Mouse (Mus musculus) fat pad, adult 2 months (tissue): ENCODE measurements around the gene Kcnmb1.

Experiments used
- DNase-seq: peaks from one replicate; pipeline ENCODE4 v3.0.0-alpha.2; 2011; ENCODE audit warnings: low read depth, low spot score; ENCODE audit errors: extremely low read depth

Gene Kcnmb1

DNA sequence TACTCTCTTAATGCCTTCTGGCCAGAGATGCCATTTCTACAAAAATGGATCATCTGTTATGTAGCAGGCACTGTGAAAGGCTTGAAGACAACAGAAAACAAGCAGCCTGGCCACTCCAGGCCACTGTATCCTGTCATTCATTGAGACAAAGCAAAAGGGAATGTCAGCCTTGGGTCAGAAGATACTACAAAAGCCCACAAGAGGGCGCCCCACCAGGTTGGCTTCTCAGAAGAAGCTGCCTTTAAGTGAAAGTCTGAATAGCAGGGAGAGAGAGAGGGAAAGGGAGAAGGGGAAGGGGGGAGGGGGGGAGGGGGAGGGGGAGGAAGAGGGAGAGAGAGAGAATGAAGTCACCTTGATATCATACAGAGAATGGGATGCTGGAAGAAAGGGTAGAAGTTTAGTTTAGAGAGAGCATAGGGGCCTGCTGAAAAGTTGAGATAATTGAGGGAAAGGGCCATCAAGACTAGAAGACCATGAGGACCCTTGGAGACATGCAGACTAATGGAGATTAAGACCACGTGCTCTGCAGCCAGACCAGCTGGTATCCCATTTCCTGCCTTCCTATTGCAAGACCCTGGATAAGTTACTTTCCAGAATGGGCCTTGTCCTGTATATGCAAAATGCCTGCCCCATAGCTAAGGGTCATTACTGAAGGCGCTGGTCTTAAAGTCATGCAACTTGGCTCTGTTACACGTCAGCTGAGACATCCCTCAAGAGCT, 18.6 kb upstream of the Kcnmb1 start:
- no peak for DNase-seq

DNA sequence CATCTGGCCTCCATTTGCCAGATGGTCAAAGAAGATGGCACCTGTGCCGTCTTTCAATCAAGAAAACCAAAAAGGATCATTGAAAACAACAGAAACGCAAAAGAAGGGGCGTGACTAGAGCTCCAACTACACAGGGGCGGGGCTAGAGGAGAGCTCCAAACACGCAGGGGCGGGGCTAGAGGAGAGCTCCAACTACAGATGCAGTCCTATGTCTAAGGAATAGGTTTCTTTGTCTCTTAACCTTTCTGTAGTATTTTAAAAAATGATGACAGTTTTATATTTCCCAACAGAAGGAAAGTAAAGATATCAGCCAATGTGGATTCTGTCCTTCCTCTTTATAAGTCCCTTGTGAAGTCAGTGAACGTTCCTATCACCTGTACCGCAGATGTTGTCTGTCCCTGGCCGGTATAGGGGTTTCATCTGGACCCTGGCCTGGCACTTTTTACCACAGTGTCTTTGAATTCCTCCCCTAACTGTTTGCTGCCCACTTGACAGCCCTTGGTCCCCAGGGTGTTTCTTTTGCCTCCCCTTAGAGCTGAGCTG, 18.0 kb upstream of the Kcnmb1 start:
- no peak for DNase-seq

DNA sequence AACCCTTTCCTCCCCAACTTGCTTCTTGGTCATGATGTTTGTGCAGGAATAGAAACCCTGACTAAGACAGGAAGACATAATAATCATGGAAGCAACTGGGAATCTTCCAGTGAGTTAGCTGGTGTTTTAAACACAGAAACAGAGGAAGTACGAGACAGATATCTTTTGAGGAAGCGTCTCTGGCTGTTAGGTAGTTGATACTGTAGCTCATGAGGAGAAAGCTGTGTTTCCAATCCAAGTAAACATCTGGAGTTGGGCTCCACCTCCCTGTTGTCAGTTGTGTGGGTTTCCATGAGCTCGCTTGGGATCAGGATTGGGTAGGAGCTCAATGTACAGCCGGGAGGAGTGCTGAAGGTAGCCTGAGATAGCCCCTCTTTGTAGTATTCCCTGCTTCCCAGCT, 16.3 kb upstream of the Kcnmb1 start:
- no peak for DNase-seq

DNA sequence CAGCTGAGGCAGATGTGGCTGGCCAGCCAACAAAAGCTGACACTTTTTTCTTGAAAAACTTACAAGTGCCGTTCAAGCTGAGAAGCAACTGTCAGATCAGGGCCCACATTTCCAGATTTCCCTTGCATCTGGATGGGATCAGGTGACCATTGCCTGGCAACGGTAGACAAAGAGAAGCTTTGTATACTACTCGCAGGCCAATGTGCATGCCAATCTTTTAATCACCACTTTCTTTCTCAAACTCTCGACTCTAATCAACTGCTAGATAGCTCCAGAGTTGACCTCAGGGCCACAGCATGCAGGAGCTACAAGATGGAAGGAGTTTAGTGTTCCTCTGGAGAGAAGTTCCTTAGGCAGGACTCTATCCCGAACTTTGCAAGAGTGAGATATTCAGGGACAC, 11.7 kb upstream of the Kcnmb1 start:
- no peak for DNase-seq

DNA sequence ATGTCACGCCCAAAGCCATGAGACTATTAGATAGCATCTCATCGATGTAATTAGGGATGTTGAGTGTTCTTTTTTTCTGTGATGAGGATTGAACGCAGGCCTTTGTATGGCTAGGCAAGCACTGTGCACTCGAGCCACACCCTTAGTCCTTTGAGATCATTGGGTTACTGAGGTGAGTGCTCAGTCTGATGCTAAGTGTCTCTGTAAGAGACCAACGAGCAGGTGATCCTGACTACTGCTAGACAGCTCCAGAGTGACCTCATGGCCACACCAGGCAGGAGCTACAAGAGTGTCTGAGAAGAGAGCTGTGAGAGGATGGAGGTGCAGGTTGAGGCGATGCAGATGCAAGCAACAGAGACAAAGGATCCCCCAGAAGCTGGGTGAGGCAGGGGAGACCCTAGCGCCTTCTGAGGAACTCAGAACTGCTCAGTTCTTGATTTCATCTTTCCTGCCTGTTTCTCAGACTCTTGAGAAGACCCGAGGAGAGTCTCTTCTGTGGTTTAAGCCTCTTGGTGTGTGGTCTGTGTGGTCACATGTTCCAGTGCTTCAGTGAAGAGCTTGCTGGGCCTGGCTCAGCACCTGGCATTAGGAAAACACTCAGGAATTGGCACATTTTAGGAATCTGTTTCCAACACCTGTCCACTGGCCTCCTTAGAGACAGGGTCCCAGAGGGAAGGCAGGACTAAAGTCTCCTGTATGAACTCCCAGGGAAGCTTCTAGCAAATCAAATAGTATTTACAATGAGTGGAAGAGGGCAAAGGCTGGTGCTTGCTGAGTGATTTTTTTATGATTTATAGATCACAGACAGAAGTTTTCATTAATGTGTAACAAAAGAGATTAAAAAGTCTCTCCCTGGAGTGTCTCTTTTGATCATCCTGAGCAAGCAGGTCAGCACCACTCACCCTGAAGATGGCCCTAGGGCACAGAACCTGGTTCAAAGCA, 10.9 kb upstream of the Kcnmb1 start:
- no peak for DNase-seq

DNA sequence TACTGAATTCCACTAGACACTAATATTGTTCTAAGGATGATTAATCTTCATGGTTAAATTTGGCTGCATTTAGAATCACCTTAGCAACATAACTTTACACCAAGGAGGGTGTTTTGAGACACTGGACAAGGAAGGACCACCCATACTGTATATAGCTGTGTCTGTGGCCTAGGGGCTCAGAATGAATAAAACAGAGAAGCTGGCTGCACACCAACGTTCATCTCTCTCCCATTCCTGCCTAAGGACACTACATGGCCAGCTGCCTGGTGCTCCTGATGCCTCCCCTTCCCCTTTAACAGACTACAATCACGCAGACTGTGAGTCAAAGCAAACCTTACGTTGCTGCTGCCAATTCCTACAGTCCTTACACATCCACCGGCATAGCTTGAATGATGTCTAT, 6.8 kb upstream of the Kcnmb1 start:
- no peak for DNase-seq

DNA sequence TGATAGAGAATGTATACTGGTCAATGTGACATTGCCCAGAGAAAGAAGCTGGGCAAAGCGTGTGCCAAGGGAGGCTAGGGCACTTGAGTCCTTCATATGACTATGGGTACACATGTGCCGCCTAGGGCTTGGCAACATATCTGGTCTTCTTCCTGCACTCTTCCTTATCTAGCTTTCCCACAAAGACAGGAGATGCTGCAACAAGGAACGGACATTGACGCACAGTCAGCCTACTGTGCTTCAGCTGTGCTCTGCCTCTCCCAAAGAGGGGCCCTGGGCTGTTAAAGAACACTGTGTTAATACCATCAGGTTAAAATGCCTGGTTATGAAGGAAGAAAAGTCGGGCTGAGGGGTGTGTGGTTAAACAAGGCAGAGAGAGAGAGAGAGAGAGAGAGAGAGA, 6.2 kb upstream of the Kcnmb1 start:
- DNase-seq = no peak

DNA sequence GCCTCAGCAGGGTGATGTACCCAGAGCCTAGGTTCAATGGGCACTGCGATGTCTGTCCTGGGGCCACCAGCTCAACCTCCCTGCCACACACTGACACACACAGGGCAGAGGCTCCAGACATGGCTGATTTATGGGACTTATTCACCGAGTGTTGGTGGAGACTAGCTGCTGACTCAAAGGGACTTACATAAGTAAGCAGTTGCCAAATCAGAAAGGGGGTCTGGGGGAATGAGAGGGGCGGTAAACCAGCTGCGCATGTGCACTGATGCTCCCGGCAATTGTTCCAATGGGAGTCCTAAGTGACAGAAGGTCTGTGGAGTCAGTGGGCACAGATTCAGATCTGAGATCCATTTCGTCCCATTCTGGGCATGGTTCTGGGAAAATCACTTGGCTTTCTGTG, 5.2 kb upstream of the Kcnmb1 start:
- no peak for DNase-seq

DNA sequence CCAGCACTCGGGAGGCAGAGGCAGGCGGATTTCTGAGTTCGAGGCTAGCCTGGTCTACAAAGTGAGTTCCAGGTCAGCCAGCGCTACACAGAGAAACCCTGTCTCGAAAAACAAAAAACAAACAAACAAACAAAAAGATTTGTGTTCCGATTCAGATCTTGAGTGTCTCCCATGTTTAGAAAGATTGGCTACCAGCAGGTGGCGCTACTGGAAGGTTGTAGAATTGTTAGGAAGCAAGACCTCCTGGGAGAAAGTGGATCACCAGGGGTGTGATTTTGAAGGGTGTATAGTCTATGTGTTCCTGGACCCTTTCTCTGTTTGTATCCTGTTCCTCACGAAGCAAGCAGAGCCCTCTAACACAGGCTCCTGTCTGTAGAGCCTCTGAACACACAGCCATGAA, 4.1 kb upstream of the Kcnmb1 start:
- DNase-seq = no peak

DNA sequence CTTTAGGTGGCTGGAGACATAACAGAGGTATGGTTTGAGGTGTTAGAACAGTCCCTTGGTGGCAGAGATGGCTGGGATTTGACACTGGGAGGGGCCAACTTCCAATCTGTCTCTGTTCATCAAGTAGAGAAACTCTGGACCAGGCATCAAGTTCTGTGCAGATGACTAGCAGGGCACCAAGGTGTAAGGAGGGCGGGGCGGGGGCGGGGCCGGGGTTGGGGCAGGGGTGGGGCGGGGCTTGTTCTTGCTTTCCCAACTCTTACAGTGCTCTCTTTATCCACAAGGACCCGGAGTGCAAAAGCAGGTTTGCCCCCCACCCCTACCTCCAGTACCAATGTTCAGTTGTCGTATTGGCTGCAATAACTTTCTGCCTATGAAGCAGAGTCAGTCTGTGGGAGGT, 635 bp upstream of the Kcnmb1 start:
- DNase-seq = no peak

DNA sequence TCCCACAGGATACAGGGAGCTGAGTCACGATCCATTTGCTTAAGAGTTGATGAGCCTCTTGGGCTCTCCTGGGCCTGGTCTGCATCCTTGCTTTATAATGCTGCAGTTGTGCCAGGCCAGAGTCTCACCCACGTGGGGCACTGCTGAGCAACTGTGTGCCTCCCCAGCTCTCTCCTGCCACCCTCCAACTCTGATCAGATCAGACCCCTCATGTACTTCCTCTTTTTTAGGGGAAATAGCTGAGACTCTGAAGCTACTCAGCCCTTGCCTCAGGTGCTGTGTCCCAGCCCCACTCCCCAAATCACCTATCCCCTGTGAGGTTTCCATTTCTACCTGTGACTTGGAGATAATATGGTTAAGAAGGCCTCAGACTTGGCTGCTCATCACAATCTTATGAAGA, 2.6 kb downstream of the Kcnmb1 start:
- no peak for DNase-seq

DNA sequence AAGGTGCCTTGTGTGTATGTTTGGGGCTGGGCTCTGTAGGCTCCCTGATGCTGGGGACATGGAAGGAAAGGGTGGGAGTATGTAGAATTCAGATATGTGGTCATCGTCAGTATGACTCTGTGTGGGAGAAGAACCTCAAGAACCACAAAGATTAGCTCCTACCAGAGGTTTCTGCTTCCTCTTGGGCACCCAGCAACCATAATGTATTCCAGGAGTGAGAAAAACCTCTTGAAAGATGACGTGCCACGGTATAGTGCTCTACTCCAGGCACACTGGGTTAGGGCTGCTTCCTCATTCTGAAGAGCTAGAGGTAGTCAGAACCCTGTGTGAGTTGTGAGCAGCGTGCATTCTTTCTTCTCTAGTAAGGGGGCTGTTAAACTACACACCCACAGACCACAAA, 4.9 kb downstream of the Kcnmb1 start:
- no peak for DNase-seq

DNA sequence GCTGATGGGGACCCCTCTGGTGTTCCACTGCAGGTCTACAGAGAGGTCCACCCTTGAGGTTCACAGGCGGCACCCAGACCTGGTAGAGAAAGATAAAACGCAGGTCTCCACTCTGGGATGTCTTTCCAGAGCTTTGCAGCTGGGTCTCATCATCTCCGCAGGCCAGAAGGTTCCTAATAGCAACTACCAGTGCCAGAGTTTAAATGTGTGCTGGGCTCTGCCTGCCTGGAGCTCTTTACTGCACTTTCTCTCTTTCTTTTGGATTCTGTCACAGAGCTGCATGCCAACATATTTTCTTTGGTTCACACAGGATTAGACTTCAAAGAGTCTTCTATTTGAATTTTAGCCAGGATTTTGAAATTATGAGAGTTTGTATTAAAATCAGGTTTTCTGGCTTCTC, 6.4 kb downstream of the Kcnmb1 start:
- no peak for DNase-seq

DNA sequence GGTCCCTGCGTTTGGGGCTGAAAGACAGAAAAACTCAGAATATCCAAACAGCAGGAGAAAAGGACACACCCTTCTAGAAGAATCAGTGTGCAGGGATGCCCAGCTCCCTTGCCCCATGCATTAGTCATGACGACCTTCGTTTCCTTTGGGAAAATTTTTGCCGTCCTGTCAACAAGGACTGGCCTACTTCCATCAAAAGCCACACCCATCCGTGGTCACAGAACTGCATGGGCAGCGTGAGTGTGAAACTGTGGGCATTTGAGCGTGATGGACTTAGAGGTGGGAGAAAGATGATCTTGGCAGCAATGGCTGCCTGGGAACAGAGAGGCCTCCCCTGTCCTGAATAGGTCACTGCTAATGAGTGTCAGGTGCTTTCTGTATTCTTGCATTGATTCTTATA, 9.3 kb downstream of the Kcnmb1 start:
- DNase-seq = no peak

DNA sequence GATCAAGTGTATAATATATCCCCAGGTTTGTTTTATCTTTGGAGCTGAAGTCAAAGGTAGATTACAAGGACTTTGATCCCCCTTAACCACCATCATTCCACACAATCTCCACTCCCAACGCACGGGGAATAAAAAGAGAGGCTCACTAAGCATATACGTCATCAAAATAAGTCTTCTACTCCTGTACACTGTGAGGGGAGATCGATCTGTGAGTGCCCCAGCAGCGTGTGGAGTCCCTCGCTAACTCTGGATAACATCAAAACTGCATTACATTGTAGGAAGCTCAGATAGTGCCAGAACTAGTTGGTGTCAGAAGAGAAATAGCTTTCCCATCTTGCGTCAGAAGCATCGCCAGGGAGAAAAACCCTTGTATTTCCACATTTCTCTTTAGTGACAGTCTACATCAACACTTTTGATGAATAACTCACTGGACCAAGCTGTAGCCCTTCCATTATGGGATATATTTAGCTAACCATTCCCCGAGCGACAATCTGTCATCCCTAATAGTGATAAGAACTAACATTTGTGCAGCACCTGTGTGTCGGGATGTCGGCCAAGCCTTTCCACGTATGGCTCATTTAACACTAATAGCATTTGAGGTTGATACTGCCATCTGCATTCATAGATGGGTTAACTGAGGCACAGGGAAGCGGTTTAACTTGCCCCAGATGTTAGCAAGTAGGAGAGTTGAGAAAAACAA, 11.7 kb downstream of the Kcnmb1 start:
- DNase-seq = no peak

DNA sequence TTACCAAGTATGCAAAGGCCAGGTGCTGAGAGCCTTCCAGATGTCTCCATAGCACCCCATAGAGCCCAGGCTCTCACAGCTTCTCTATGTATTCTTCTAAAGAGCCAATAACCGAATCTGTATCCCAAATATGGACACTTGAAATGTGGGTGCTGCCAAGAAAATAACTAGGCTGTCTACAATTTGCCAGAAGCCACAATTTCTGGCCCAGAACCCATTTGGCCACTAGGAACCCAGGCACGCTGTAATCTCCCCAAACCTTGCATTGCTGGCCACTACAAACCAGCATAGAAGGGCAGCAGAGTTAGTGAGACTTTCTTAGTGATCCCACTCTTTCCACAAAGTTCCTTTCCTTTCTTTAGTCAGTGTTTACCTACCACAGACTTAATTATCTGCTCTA, 12.3 kb downstream of the Kcnmb1 start:
- DNase-seq = no peak

DNA sequence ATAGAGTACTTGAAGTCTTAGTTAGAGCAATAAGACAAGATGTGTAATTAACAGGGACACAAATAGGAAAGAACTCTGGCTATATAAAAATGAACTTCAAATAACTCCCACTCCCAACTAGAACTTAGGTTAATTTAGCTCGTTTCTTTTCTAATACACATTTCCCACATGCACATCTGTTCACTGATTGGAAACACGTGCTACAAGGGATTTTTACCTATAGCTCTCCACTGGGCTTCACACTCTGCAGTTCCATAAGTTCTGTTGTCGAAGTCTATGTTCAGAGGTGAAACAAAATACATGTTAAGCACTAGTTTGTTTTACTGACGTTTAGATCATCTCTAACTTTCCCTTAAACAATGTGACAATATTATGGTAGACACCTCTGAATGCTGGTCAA, 17.3 kb downstream of the Kcnmb1 start:
- DNase-seq = no peak

DNA sequence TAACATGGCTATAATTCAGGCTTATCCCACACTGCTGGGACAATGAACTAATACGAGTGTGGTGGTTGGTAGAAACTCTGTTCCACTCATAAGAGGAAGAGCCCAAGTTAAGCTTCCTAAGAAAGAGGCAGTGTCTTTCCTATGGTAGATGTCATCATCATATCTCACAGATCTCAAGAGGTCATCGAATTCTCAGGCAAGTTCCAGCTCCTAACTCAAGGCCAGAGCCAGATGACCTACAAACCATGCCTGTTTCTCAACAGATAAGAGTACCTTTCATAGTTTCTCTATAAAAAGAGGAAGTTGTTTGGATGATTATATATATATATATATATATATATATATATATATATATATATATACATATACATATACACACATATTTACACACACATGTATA, 23.7 kb downstream of the Kcnmb1 start:
- DNase-seq = no peak

DNA sequence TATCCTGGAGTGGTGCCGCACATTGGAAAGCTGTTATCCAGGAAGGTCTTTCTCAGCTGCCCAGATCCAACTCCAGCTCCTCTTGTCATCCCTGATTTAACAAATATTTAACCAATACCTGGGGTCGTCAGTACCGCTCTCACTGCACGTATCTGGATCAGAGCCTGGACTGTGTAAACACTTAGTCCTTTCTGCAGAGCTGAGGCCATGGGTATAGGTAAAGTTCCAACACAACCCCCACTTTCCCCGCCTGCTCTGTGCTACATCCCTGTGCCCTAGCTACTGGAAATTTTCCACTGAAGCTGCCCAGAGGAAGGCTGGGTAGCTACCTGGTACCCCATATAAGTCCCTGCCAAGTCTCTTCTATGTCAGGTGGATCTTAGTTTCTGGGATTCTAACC, 27.2 kb downstream of the Kcnmb1 start:
- no peak for DNase-seq

DNA sequence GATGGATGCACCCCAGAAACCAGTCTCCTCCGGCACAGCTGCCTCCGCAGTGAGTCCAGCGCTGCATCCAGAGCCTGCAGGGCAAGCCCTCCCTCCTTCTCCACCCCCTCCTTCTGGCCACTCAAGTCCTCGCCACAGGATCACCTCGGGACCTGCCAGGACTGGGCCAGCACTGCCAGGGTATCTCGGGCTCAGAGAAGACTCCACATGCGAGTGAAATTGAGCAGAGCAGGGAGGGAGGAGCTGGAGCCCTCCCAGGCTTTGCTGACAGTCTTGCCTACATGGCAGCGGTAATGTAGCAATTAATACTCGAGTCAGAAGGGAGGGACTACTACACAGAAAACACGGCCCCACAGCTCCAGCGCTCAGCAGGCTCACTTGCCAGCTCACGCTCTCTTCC, 30.1 kb downstream of the Kcnmb1 start, which contains the start of gene Kcnip1:
TSS of gene Kcnip1 (minus strand) at position 215 of the 400 bp plus-strand sequence.
- no peak for DNase-seq

DNA sequence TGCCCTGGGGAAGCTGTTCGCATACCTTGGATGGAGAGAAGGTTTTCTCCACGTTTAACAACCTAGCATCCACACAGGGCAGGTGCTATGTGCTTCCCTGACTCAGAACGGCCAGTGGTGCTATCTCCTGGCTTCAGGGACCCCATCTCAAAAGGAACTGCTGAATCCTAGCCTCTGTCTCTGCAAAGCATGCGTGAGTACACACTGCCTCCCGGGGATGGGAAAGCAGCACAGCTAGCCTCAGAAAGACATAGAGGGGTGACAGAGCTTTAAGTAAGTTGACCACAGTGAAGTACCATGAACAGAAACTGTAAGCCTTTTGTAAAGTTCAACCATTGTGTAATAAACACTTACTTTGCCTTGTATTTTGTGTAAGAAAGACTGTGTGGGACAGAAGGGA, 30.7 kb downstream of the Kcnmb1 start:
- no peak for DNase-seq
